Mouse (Mus musculus): Measurements from ENCODE around the gene Olfr358. TPM values are rescaled to one million over a fixed set of nuclear protein-coding genes. Genes with fewer than 3 reads are reported as not detected.

Gene Olfr358
- not detected in 2 replicates for polyA plus RNA-seq (2012; rRNA removed)

- Histone ChIP-seq H3K4me3 (ENCODE audit: low read depth, low read length) (no peak within 1 kb of the TSS), H3K27me3 (ENCODE audit: control insufficient read depth, insufficient read depth, low read length) (no peaks in the 10 kb centered on the region), H3K36me3 (ENCODE audit: control insufficient read depth, insufficient read depth, low read length) (no peaks in the 10 kb centered on the region), H3K4me1 (ENCODE audit: control insufficient read depth, insufficient read depth, insufficient read length, low read length) (no peaks in the 10 kb centered on the region), H3K27ac (ENCODE audit: insufficient read depth, low read depth, low read length) (no peak within 1 kb of the TSS)
- TF ChIP-seq CTCF (IDR thresholded peaks at IDR 0.05; ENCODE audit: extremely low read depth, insufficient read length, insufficient replicate concordance, low read depth, low read length) (no peak), POLR2A (IDR thresholded peaks at IDR 0.05; ENCODE audit: low read depth, low read length) (no peak)
These were observed at the start of gene Olfr358 for GRCm38 (mm10) chr2:37009235-37009634. Olfr358 (minus strand) TSS chr2:37009335.

DNA sequence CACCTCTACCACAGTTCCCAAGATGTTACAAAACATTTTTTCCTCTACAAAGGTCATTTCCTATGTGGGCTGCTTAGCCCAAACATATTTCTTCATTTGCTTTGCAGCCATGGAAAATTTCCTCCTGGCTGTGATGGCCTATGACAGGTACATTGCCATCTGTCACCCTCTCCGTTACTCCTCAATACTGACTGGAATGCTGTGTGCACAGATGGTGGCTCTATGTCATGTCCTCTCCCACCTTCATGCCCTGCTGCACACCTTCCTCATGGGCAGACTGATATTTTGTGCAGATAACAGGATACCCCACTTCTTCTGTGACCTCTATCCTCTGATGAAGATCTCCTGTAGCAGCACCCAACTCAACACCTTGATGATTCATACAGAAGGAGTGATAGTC is 12.1 kb downstream of the Olfr358 start:
- no peaks in the 10 kb centered on the region for H3K27me3 ChIP-seq (ENCODE audit: control insufficient read depth, insufficient read depth, low read length)
- no peak overlapping the region for H3K27ac ChIP-seq (ENCODE audit: insufficient read depth, low read depth, low read length)
- TF ChIP-seq CTCF (IDR thresholded peaks at IDR 0.05; ENCODE audit: extremely low read depth, insufficient read length, insufficient replicate concordance, low read depth, low read length) (no peak), POLR2A (IDR thresholded peaks at IDR 0.05; ENCODE audit: low read depth, low read length) (no peak)
- 82% methylated on average over 1 of the region's 1 CpGs for WGBS
- no peaks in the 10 kb centered on the region for H3K4me1 ChIP-seq (ENCODE audit: control insufficient read depth, insufficient read depth, insufficient read length, low read length)
- H3K4me3 ChIP-seq (ENCODE audit: low read depth, low read length): no peak overlapping the region
- no peaks in the 10 kb centered on the region for H3K36me3 ChIP-seq (ENCODE audit: control insufficient read depth, insufficient read depth, low read length)

- no peaks in the 10 kb centered on the region for H3K27me3 ChIP-seq (ENCODE audit: control insufficient read depth, insufficient read depth, low read length)
- H3K36me3 ChIP-seq (ENCODE audit: control insufficient read depth, insufficient read depth, low read length): no peaks in the 10 kb centered on the region
- H3K27ac ChIP-seq (ENCODE audit: insufficient read depth, low read depth, low read length): no peak within 1 kb of the TSS
- no peak within 1 kb of the TSS for H3K4me3 ChIP-seq (ENCODE audit: low read depth, low read length)
- no peaks in the 10 kb centered on the region for H3K4me1 ChIP-seq (ENCODE audit: control insufficient read depth, insufficient read depth, insufficient read length, low read length)
- whole genome bisulfite sequencing: 41% methylated on average over 1 of the region's 1 CpGs
- TF ChIP-seq CTCF (IDR thresholded peaks at IDR 0.05; ENCODE audit: extremely low read depth, insufficient read length, insufficient replicate concordance, low read depth, low read length) (no peak), POLR2A (IDR thresholded peaks at IDR 0.05; ENCODE audit: low read depth, low read length) (no peak)
These were observed 15.6 kb downstream of the Olfr358 start, which contains the start of gene Olfr357 for GRCm38 (mm10) chr2:36993527-36993926. Olfr357 (plus strand) TSS chr2:36993827.

Other genes starting within 250 kb of the Olfr358 start
- not detected in 2 replicates for gene Olfr348, start 225.1 kb downstream of the Olfr358 start, polyA plus RNA-seq (2012; rRNA removed)
- gene Olfr50, start 218.8 kb downstream of the Olfr358 start, polyA plus RNA-seq (2012; rRNA removed): not detected in 2 replicates
- gene Olfr3, start 192.3 kb downstream of the Olfr358 start, polyA plus RNA-seq (2012; rRNA removed): not detected in 2 replicates
- gene Olfr350, start 163.0 kb downstream of the Olfr358 start, polyA plus RNA-seq (2012; rRNA removed): not detected in 2 replicates
- not detected in 2 replicates for gene Olfr351, start 146.7 kb downstream of the Olfr358 start, polyA plus RNA-seq (2012; rRNA removed)
- gene Olfr352, start 140.9 kb downstream of the Olfr358 start, polyA plus RNA-seq (2012; rRNA removed): not detected in 2 replicates
- gene Olfr353, start 116.4 kb downstream of the Olfr358 start, polyA plus RNA-seq (2012; rRNA removed): not detected in 2 replicates
- not detected in 2 replicates for gene Olfr354, start 103.7 kb downstream of the Olfr358 start, polyA plus RNA-seq (2012; rRNA removed)
- not detected in 2 replicates for gene Olfr355, start 80.4 kb downstream of the Olfr358 start, polyA plus RNA-seq (2012; rRNA removed)
- gene Olfr356, start 72.2 kb downstream of the Olfr358 start, polyA plus RNA-seq (2012; rRNA removed): not detected in 2 replicates
- gene Olfr357, start 15.5 kb downstream of the Olfr358 start, polyA plus RNA-seq (2012; rRNA removed): not detected in 2 replicates
- not detected in 2 replicates for gene Olfr360, start 56.4 kb upstream of the Olfr358 start, polyA plus RNA-seq (2012; rRNA removed)
- not detected in 2 replicates for gene Olfr361, start 80.0 kb upstream of the Olfr358 start, polyA plus RNA-seq (2012; rRNA removed)
- not detected in 2 replicates for gene Olfr362, start 108.6 kb upstream of the Olfr358 start, polyA plus RNA-seq (2012; rRNA removed)
- gene Olfr364-ps1, start 130.0 kb upstream of the Olfr358 start, polyA plus RNA-seq (2012; rRNA removed): not detected in 2 replicates
- gene Olfr365, start 178.9 kb upstream of the Olfr358 start, polyA plus RNA-seq (2012; rRNA removed): not detected in 2 replicates
- gene Olfr366, start 202.2 kb upstream of the Olfr358 start, polyA plus RNA-seq (2012; rRNA removed): not detected in 2 replicates